Mouse (Mus musculus) MEL (cell line): Measurements from ENCODE around the gene Bco1. TPM values are rescaled to one million over a fixed set of nuclear protein-coding genes. Genes with fewer than 3 reads are reported as not detected.

Source experiments
- DNase-seq: peaks from one replicate; pipeline ENCODE4 v3.0.0; 2011; ENCODE audit warnings: low read depth, low spot score
- H3K27ac ChIP-seq: 2 replicates; pipeline ENCODE4 v1.5.1; 2012; ENCODE audit warnings: low read depth, mild to moderate bottlenecking, control low read depth, low read length, moderate library complexity; ENCODE audit not compliant: control insufficient read depth
- H3K27me3 ChIP-seq, 2 experiments: fragments of 150-350 bp in 1 of 2; sonication (generic) in 1 of 2; 2 replicates each; pipeline ENCODE4 v1.6.1; 2012; ENCODE audit warnings: low read length in 2 of 2, mild to moderate bottlenecking in 2 of 2, improper control_type of control experiment in 1 of 2, moderate library complexity in 1 of 2; ENCODE audit not compliant: insufficient read depth in 2 of 2, control insufficient read depth in 1 of 2
- H3K36me3 ChIP-seq, 2 experiments: 2 replicates each; pipeline ENCODE4 v1.6.1; 2012 to 2014; ENCODE audit warnings: low read length in 2 of 2, improper control_type of control experiment in 1 of 2, inconsistent platforms in 1 of 2, mild to moderate bottlenecking in 1 of 2; ENCODE audit not compliant: insufficient read depth in 2 of 2, control insufficient read depth in 1 of 2
- H3K4me1 ChIP-seq, 2 experiments: fragments of 150-350 bp in 1 of 2; sonication (generic) in 1 of 2; 2 replicates each; pipeline ENCODE4 v1.6.1; 2012; ENCODE audit warnings: low read length in 2 of 2, improper control_type of control experiment in 1 of 2, mild to moderate bottlenecking in 1 of 2; ENCODE audit not compliant: insufficient read depth in 2 of 2, control insufficient read depth in 1 of 2
- H3K4me3 ChIP-seq, 2 experiments: fragments of 150-350 bp in 1 of 2; sonication (generic) in 1 of 2; 2 replicates each; pipeline ENCODE4 v1.5.1; 2012; ENCODE audit warnings: low read depth in 2 of 2, low read length in 2 of 2, mild to moderate bottlenecking in 2 of 2, moderate library complexity in 2 of 2, control low read depth in 1 of 2, improper control_type of control experiment in 1 of 2; ENCODE audit not compliant: control insufficient read depth in 1 of 2, insufficient read depth in 1 of 2
- H3K79me2 ChIP-seq: 2 replicates; pipeline ENCODE4 v1.6.1; 2012; ENCODE audit warnings: mild to moderate bottlenecking, low read length, moderate library complexity; ENCODE audit not compliant: control insufficient read depth, poor library complexity, insufficient read depth
- H3K9ac ChIP-seq: 2 replicates; pipeline ENCODE4 v1.6.1; 2012; ENCODE audit warnings: low read depth, mild to moderate bottlenecking, control low read depth, low read length, moderate library complexity; ENCODE audit not compliant: control insufficient read depth, poor library complexity, severe bottlenecking
- H3K9me3 ChIP-seq: fragments of 150-350 bp; sonication (generic); replicated peaks from 2 replicates; pipeline ENCODE4 v1.6.1; 2012; ENCODE audit warnings: mild to moderate bottlenecking, low read length, improper control_type of control experiment, moderate library complexity; ENCODE audit not compliant: insufficient read depth
- CHD2 ChIP-seq: IDR thresholded peaks from 2 replicates; pipeline ENCODE4 v1.6.1; 2011; ENCODE audit warnings: low read length, improper control_type of control experiment
- CTCF ChIP-seq, 3 experiments: IDR thresholded peaks in 2 of 3; conservative IDR thresholded peaks in 1 of 3; 2 replicates each; pipeline ENCODE4 v1.5.1; 2011 to 2012; ENCODE audit warnings: low read length in 3 of 3, low read depth in 2 of 3, mild to moderate bottlenecking in 2 of 3, improper control_type of control experiment in 1 of 3, inconsistent platforms in 1 of 3, mixed read lengths in 1 of 3, moderate library complexity in 1 of 3; ENCODE audit not compliant: control insufficient read depth in 1 of 3, insufficient read depth in 1 of 3, poor library complexity in 1 of 3, severe bottlenecking in 1 of 3
- EP300 ChIP-seq, 2 experiments: IDR thresholded peaks; 2 replicates each; pipeline ENCODE4 v1.6.1; 2011; ENCODE audit warnings: improper control_type of control experiment in 2 of 2, low read length in 2 of 2, low read depth in 1 of 2, mild to moderate bottlenecking in 1 of 2
- GATA1 ChIP-seq: IDR thresholded peaks from 2 replicates; pipeline ENCODE4 v1.6.1; 2011; ENCODE audit warnings: low read depth, low read length, improper control_type of control experiment
- JUND ChIP-seq: IDR thresholded peaks from 2 replicates; pipeline ENCODE4 v1.6.1; 2011; ENCODE audit warnings: low read depth, mild to moderate bottlenecking, improper control_type of control experiment, low read length
- MAFK ChIP-seq: IDR thresholded peaks from 2 replicates; pipeline ENCODE4 v1.6.1; 2011; ENCODE audit warnings: low read depth, mild to moderate bottlenecking, low read length, improper control_type of control experiment, borderline replicate concordance
- MAX ChIP-seq: IDR thresholded peaks from 2 replicates; pipeline ENCODE4 v1.6.1; 2011; ENCODE audit warnings: low read length, improper control_type of control experiment
- MAZ ChIP-seq: IDR thresholded peaks from 2 replicates; pipeline ENCODE4 v1.6.1; 2012; ENCODE audit warnings: low read depth, mild to moderate bottlenecking, inconsistent platforms, low read length, improper control_type of control experiment
- NRF1 ChIP-seq: IDR thresholded peaks from 2 replicates; pipeline ENCODE4 v1.6.1; 2014; ENCODE audit warnings: low read depth, mild to moderate bottlenecking, inconsistent platforms, low read length, improper control_type of control experiment, moderate library complexity; ENCODE audit not compliant: poor library complexity, insufficient read depth, severe bottlenecking
- POLR2A ChIP-seq, 2 experiments: IDR thresholded peaks; 2 replicates each; pipeline ENCODE4 v1.6.1; 2011 to 2012; ENCODE audit warnings: low read length in 2 of 2, mild to moderate bottlenecking in 2 of 2, control low read depth in 1 of 2, improper control_type of control experiment in 1 of 2, low read depth in 1 of 2, moderate library complexity in 1 of 2; ENCODE audit not compliant: control insufficient read depth in 1 of 2, insufficient read depth in 1 of 2, poor library complexity in 1 of 2
- POLR2AphosphoS2 ChIP-seq: IDR thresholded peaks from 2 replicates; pipeline ENCODE4 v1.6.1; 2011; ENCODE audit warnings: low read length, improper control_type of control experiment
- POLR2AphosphoS5 ChIP-seq: IDR thresholded peaks from 2 replicates; pipeline ENCODE4 v1.6.1; 2012; ENCODE audit warnings: low read depth, borderline replicate concordance, mild to moderate bottlenecking, inconsistent platforms, low read length, moderate library complexity, mixed read lengths
- RAD21 ChIP-seq: IDR thresholded peaks from 2 replicates; pipeline ENCODE4 v1.6.1; 2011; ENCODE audit warnings: mild to moderate bottlenecking, low read depth, low read length, improper control_type of control experiment
- RCOR1 ChIP-seq: IDR thresholded peaks from 2 replicates; pipeline ENCODE4 v1.6.1; 2012; ENCODE audit warnings: low read depth, mild to moderate bottlenecking, inconsistent platforms, low read length, improper control_type of control experiment
- SIN3A ChIP-seq: IDR thresholded peaks from 2 replicates; pipeline ENCODE4 v1.6.1; 2012; ENCODE audit warnings: low read length, improper control_type of control experiment, inconsistent platforms
- TAL1 ChIP-seq: IDR thresholded peaks from 2 replicates; pipeline ENCODE4 v1.6.1; 2012; ENCODE audit warnings: mild to moderate bottlenecking, inconsistent platforms, low read length, moderate library complexity, mixed read lengths
- TCF12 ChIP-seq: IDR thresholded peaks from 2 replicates; pipeline ENCODE4 v1.6.1; 2014; ENCODE audit warnings: low read depth, mild to moderate bottlenecking, inconsistent platforms, low read length, improper control_type of control experiment, moderate library complexity
- ZKSCAN1 ChIP-seq: IDR thresholded peaks from 2 replicates; pipeline ENCODE4 v1.6.1; 2012; ENCODE audit warnings: low read depth, mild to moderate bottlenecking, inconsistent platforms, low read length, improper control_type of control experiment, moderate library complexity
- ZMIZ1 ChIP-seq: IDR thresholded peaks from 2 replicates; pipeline ENCODE4 v1.6.1; 2012; ENCODE audit warnings: low read depth, mild to moderate bottlenecking, inconsistent platforms, low read length, improper control_type of control experiment, moderate library complexity
- polyA plus RNA-seq, 2 experiments: library from polyadenylated mRNA; stranded (reverse) in 1 of 2; unstranded in 1 of 2; fragments of >175 nt in 1 of 2; fragments of >200 nt in 1 of 2; gene quantifications; 2 replicates each; pipeline versions ENCODE4 v1.2.1 to v1.2.4; 2012; ENCODE audit warnings: low replicate concordance in 2 of 2, low read depth in 1 of 2; ENCODE audit not compliant: insufficient read length in 2 of 2, insufficient read depth in 1 of 2, missing spikeins in 1 of 2
- total RNA-seq: library from RNA; depleted of rRNA; stranded (reverse); fragments of 300-350 nt; gene quantifications from 2 replicates; pipeline ENCODE4 v1.2.3, GENCODE M21; 2012

Gene Bco1
- total and polyA plus RNA-seq, 3 experiments, result 0.70 to 1.2 TPM; not detected in 1

GRCm38 (mm10) chr8:117061180-117061880 is 34.3 kb upstream of the Bco1 start:
- no peak overlapping the region for H3K9ac ChIP-seq
- H3K27me3 ChIP-seq, result no peaks in the 10 kb centered on the region
- peak; percentile 27 for DNase-seq
- H3K27ac ChIP-seq, result no peak overlapping the region
- no peaks in the 10 kb centered on the region for H3K9me3 ChIP-seq
- peaks cover 0 to 2% of the 10 kb centered on the region in 2 experiments; a peak in 1 of 4 replicates for H3K4me1 ChIP-seq
- no peaks in the 10 kb centered on the region for H3K36me3 ChIP-seq
- H3K4me3 ChIP-seq, result no peak overlapping the region
- TF ChIP-seq RCOR1, result peak; percentile 42; the same call in 1 of the 2 replicates
- 0 out of 2 replicates have a peak, but pooled peaks have one; percentile 23 for TF ChIP-seq GATA1
- no peak for TF ChIP-seq CTCF (IDR thresholded peaks at IDR 0.05 in 2 of 3, conservative IDR thresholded peaks at IDR 0.05 in 1 of 3; ENCODE audit: control insufficient read depth in 1 of 3, insufficient read depth in 1 of 3, low read depth in 2 of 3, low read length in 3 of 3, poor library complexity in 1 of 3, severe bottlenecking in 1 of 3)
- no peaks in the 10 kb centered on the region for H3K79me2 ChIP-seq

- no peaks in the 10 kb centered on the region for H3K27me3 ChIP-seq
- no peak for DNase-seq
- no peaks in the 10 kb centered on the region for H3K36me3 ChIP-seq
- no peak overlapping the region for H3K9ac ChIP-seq
- TF ChIP-seq POLR2A (IDR thresholded peaks at IDR 0.05; ENCODE audit: control insufficient read depth in 1 of 2, insufficient read depth in 1 of 2, low read depth in 1 of 2, low read length in 2 of 2, poor library complexity in 1 of 2) (no peak), TCF12 (no peak)
- no peak overlapping the region for H3K27ac ChIP-seq
- no peak overlapping the region for H3K4me3 ChIP-seq
- H3K9me3 ChIP-seq, result no peaks in the 10 kb centered on the region
- H3K79me2 ChIP-seq, result no peaks in the 10 kb centered on the region
- H3K4me1 ChIP-seq, result no peaks in the 10 kb centered on the region
These were observed 28.7 kb upstream of the Bco1 start for GRCm38 (mm10) chr8:117066955-117067354.

- DNase-seq, result no peak
- Histone ChIP-seq H3K9ac (no peak overlapping the region), H3K27ac (no peak overlapping the region), H3K9me3 (no peaks in the 10 kb centered on the region), H3K4me1 (no peaks in the 10 kb centered on the region), H3K4me3 (no peak overlapping the region), H3K27me3 (no peaks in the 10 kb centered on the region), H3K36me3 (no peaks in the 10 kb centered on the region), H3K79me2 (no peaks in the 10 kb centered on the region)
- TF ChIP-seq MAFK (no peak), POLR2AphosphoS5 (no peak), ZMIZ1 (no peak), JUND (no peak), NRF1 (no peak), RAD21 (no peak), CTCF (IDR thresholded peaks at IDR 0.05 in 2 of 3, conservative IDR thresholded peaks at IDR 0.05 in 1 of 3; ENCODE audit: control insufficient read depth in 1 of 3, insufficient read depth in 1 of 3, low read depth in 2 of 3, low read length in 3 of 3, poor library complexity in 1 of 3, severe bottlenecking in 1 of 3) (no peak), ZKSCAN1 (no peak), CHD2 (no peak), SIN3A (no peak), MAZ (no peak), MAX (no peak), TAL1 (no peak), EP300 (IDR thresholded peaks at IDR 0.05; ENCODE audit: low read depth in 1 of 2, low read length in 2 of 2) (no peak), POLR2AphosphoS2 (no peak), POLR2A (IDR thresholded peaks at IDR 0.05; ENCODE audit: control insufficient read depth in 1 of 2, insufficient read depth in 1 of 2, low read depth in 1 of 2, low read length in 2 of 2, poor library complexity in 1 of 2) (no peak)
These were observed 28.3 kb upstream of the Bco1 start for GRCm38 (mm10) chr8:117067396-117067795.
